Mouse (Mus musculus) Muller cell, postnatal 12 days (primary cell): ENCODE measurements around the gene Plekhm2.

Experiments used
- DNase-seq: peaks from one replicate; pipeline ENCODE4 v3.0.0-alpha.2; 2015; ENCODE audit errors: inconsistent ontology term

Gene Plekhm2

DNA sequence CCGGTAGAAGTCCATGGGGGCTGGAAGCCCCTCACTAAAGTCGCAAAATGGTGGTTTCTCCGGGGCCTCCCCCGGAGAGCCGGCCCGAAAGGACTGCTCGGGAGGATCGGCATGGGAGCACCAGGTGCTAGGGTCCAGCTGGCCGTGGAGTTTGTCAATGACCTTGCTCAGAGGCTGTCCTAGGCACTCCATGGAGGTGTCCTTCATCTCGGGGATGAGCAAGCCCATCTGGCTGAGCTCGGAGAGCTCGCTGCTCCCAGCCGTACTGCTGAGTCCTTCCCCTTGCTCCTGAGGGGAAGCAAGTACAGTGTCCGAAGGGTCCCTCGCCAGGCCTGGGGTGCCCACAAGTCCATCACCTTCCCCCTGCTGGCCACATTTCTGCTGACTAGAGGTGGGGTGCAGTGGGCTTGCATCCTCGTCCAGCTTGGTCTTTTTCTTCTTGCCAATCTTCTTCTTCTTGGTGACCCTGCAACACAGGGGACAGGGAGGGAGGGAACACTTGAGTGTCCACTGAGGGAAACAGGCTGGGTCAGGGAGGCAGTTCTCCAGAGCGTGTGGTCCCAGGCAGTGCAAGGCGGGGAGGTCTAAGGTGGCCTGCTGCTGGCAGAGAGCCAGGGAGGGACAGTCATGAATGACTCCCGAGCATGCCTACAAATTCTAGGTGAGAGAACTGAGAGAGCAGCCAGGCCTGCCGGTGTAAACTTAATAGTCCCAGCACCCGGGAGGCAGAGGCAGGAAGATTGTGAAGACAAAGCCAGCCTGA, 32.4 kb downstream of the Plekhm2 start:
- DNase-seq = no peak

- DNase-seq = no peak
Observed at GRCm38 (mm10) chr4:141631250-141631649, 33.4 kb downstream of the Plekhm2 start.

DNA sequence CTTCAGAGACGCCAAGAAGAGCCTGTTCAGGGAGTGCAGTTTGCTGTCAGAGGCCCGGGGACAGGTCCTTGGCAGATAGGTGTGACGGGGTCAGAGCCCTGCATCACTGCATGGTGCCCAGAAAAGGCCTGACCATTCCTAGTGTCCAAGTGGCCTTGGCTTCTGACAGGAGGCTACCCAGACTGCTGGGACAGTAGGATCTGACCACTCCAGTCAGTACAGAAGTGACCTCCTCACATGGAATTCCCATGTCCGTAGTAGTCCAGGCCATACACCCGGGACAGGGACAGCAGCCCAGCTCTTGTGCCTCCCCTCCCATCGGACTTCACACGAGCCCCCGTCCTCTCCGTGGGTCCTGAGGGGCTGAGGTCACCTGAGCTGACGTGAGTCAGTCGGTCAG, 34.7 kb downstream of the Plekhm2 start:
- DNase-seq = no peak

DNA sequence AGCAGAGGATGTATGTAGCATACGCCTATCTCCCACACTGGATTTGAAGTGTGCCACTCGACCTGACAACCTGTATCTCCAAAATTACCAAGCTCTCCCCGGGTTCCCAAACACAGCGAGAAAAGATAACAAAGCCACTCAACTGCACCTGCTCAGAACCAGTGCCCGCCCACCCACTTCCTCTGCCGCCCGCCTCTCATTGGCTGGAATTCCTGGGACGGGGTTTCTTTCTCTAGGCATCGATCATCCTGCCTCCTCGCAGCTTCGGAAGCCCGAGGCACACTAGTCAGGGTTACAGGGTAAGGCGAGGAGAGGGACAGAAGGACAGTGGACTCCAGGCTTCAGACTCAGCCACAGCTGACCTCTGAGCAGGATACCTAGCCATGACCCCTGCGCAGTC, 36.0 kb downstream of the Plekhm2 start:
- no peak for DNase-seq

DNA sequence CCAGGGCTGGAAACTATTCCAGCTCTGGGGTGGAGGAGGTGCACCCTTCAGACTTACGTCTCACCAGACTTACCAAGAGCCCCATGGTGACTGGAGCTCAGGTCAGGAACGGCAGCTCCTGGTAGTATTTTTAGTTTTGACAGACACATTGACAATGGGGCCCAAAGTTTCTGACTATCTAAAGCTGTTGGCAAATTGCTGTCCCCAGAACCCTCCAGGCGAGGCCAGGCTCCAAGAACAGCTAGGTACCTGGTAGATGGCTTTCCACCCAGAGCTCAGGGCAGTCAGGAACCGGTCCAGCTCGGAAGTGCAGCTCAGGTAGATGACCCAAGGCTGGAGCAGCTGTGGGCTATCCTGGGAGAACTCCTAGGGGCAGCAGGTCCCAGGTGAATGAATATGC, 37.2 kb downstream of the Plekhm2 start:
- no peak for DNase-seq

DNA sequence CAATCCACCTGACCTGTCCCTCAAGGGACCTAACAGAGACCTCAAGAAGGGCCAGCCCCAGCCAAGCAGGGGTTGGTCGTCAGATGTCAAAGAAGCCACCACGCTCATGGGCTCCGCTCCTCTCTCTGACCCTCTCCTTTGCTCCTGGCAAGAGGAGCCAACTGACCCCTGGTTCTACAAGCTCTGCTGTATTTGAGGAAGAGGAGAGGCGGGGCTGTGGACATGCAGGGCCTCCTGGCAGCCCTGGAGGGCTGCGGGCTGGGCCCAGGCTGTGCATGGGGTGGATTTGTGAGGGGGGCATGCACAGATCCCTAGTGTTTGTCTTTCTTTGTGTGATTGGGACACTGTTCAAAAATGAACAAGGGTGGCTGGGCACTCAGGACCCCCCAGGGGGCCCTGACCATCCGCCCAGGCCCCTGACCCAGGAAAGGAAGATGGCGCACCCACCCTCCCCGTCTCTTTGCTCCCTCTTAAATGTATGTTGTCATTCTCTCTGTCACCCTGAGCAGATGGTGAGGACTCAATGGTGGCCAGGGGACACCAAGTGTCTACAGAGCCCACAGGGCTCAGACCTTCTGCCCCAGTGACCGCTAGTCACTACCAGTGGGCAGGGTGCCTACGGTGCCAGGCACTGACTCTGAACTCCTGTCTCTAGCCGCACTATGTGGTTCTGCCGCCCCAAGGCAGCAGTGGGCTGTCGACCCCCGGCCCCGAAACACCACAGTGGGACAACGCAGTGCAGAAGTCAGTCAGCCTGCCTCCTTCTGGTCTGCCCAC, 38.7 kb downstream of the Plekhm2 start:
- no peak for DNase-seq

DNA sequence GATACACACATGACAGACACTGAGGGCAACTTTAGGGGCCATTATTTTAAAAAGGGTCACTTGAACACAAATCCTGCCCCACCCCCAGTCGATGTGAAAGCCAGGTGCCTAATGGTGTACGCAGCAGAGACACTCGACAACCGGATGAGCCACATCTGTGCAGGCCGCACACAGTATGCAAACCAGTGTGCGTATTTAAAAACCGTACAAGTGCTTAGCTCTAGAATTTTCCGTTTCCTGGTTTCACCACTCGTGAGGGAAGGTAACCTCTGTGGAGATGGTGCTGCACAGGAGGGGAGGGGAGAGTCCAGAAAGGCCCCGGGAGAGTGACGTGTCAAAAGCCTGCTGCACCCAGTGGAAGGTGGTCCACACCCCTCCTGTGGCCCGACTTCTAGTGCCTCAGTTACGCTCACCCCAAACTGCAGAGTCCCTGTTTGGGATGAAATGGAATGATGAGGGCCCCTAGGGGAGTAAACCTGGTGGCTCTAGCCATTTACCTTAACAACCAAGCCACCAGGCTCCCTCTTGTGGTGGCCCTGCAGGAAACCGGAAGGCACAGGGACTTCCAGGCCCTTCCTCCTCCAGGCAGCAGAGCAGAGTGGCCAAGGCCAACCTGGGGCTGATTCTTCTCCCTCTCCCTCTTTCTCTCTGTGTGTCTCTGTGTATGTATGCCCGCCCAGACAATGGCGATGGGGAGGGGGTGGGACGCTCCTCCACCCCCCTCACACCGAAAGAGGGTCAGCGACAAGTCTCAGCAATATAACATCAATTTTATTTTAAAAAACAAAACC, 39.5 kb downstream of the Plekhm2 start:
- no peak for DNase-seq

DNA sequence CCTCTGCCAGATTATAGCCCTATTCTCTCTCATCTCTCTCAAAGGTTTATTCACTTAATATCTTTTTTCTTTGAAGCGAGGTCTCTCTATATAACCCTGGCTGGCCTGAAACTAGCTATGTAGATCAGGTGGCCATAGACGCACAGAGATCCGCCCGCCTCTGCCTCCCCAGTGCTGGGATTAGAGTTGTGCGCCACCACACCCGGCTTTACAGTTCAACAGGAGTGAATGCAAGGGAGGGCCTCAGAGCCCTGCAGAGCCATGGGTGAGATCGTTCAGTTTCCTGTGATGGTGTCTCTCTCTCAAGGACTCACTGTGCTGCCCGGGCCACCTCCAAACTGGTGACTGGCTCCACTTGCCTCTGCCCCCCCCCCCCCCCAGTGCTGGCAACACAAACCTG, 40.6 kb downstream of the Plekhm2 start:
- DNase-seq = no peak

DNA sequence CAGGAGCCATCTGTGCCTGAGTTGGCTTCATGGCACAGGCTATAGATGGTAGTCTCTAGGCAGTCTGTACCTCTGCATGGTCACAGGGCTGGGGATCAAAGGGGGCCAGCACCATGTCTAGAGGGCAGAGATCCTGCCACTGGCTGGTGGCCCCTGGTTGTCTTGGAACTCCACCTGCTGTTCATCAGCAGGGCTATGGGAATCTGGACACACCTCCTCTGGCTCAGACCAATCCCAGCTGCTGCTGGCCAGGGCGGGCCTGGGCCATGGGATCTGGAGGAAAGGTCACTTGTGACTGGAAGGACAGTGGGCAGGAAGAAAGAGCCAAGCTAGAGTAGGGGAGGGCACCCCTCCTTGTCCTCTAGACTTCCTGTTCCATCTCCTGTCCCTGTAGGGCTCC, 41.0 kb downstream of the Plekhm2 start, which contains the start of gene Slc25a34:
Slc25a34 (minus strand) TSS at position 156 of the 400 bp plus-strand sequence.
- no peak for DNase-seq

DNA sequence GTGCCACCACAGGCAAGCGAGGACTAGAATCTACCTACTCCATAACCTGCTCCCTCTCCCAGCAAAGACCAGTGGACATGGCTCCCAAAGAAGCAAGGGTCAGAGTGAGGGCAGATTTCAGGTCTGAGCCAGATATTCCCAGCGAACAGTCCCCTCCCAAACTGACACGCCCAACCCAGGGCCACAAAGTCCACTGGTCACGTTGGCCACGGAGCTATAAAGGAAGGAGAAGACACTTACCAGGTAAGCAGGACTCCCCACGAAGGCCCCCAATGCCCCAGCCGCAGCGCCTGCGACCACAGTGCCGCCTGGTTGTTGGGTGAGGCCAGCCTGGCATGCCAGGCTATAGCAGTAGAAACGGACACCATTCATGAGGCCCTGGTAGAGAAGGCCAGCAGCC, 41.7 kb downstream of the Plekhm2 start:
- no peak for DNase-seq

DNA sequence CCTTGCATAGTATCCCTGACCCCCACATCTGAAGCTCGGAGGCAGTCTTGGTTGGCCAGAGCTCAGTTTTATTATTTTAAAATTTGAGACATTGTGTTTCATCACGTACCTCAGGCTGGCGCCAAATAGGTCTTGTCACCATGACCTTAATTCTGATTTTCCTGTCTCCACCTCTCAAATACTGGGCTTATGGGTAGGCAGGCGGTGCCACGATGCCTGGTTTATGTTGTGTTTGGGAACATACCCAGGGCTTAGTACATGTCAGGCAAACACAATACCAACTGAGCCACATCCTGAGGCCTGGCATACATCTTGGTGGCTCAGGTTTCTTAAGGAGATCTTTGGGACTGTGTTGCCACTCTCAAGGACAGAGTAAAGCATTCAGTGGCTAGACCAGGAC, 42.1 kb downstream of the Plekhm2 start:
- no peak for DNase-seq

- no peak for DNase-seq
Observed at GRCm38 (mm10) chr4:141622091-141622490, 42.6 kb downstream of the Plekhm2 start.

GRCm38 (mm10) chr4:141621297-141621696, 43.4 kb downstream of the Plekhm2 start:
- no peak for DNase-seq

GRCm38 (mm10) chr4:141619299-141619883, 45.3 kb downstream of the Plekhm2 start:
- DNase-seq = no peak

- DNase-seq = peak; percentile 46
Observed at GRCm38 (mm10) chr4:141618565-141619243, 46.0 kb downstream of the Plekhm2 start, which contains the start of gene Tmem82. Gene Tmem82, minus strand, starts transcription at chr4:141618633.

DNA sequence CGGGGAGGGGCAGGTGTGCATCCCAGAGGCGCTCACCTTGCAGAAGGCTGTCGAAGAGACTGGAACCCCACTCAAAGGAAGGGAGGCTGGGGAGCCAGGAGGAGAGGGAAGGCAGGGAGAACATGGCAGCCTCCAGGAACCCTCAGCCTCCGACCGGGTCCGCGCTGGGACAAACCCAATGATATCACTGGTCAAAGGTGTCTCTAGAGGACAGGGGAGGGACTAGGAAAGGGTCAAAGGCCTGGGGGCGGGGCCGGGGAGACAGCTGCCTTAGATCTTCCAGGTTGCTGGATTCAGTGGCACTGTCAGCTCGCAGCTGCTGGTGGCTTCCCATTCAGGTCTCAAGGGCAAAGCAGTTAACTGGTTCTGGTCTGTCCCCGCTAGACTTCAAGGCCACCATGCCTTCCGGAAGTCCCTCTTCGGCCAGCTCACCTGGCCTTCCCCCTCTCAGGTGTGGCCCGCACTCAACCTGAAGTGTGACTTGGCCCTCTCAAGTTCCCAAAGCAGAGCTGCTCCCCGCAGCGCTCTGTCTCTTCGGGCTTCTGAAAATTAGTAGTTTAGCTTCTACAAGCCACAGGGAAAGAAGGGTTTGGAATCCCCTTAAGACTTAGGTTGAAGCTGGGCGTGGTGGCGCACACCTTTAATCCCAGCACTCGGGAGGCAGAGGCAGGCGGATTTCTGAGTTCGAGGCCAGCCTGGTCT, 46.7 kb downstream of the Plekhm2 start:
- no peak for DNase-seq

GRCm38 (mm10) chr4:141617299-141617698, 47.4 kb downstream of the Plekhm2 start:
- DNase-seq = peak; percentile 63

GRCm38 (mm10) chr4:141616811-141617210, 47.9 kb downstream of the Plekhm2 start:
- no peak for DNase-seq

- DNase-seq = no peak
Observed at GRCm38 (mm10) chr4:141614946-141615345, 49.8 kb downstream of the Plekhm2 start.

GRCm38 (mm10) chr4:141609538-141609937, 55.2 kb downstream of the Plekhm2 start:
- peak; percentile 33 for DNase-seq

- peak; percentile 71 for DNase-seq
Observed at GRCm38 (mm10) chr4:141605861-141606260, 58.8 kb downstream of the Plekhm2 start, which contains the start of gene Fblim1. Gene Fblim1, minus strand, starts transcription at chr4:141606096.
